Mouse (Mus musculus): ENCODE measurements around the gene Kcnd3.
"Not testable (repeated sequence)": the region's sequence is repeated elsewhere in the genome, so short reads cannot be mapped to it uniquely, and the experiment has no call there.

Gene Kcnd3

GRCm38 (mm10) chr3:105697148-105697441 is 245.0 kb downstream of the Kcnd3 start:
- no peak for DNase-seq (ENCODE audit: low spot score in 2 of 2)

GRCm38 (mm10) chr3:105698311-105698710 is 246.2 kb downstream of the Kcnd3 start:
- peak in 1 of 2 experiments; percentile 4 for DNase-seq (ENCODE audit: low spot score in 2 of 2)

- DNase-seq (ENCODE audit: low spot score in 2 of 2) = peak in 1 of 2 experiments; percentile 15
Observed at GRCm38 (mm10) chr3:105699241-105699933, 247.3 kb downstream of the Kcnd3 start.

GRCm38 (mm10) chr3:105700786-105701185 is 248.7 kb downstream of the Kcnd3 start:
- not testable (repeated sequence) for DNase-seq (ENCODE audit: low spot score in 2 of 2)

- DNase-seq (ENCODE audit: low spot score in 2 of 2) = no peak
Observed at GRCm38 (mm10) chr3:105701399-105701798, 249.3 kb downstream of the Kcnd3 start.

GRCm38 (mm10) chr3:105703571-105703970 is 251.4 kb downstream of the Kcnd3 start:
- peak in 1 of 2 experiments; percentile 23 for DNase-seq (ENCODE audit: low spot score in 2 of 2)

GRCm38 (mm10) chr3:105704031-105705008 is 252.2 kb downstream of the Kcnd3 start, which contains the start of gene Inka2:
Inka2 (plus strand) TSS chr3:105704599.
- DNase-seq (ENCODE audit: low spot score in 2 of 2) = peak; percentile 92

- DNase-seq (ENCODE audit: low spot score in 2 of 2) = peak; percentile 91
Observed at GRCm38 (mm10) chr3:105705061-105705549, 253.0 kb downstream of the Kcnd3 start.

- no peak for DNase-seq (ENCODE audit: low spot score in 2 of 2)
Observed at GRCm38 (mm10) chr3:105705561-105705960, 253.4 kb downstream of the Kcnd3 start.

- peak; percentile 68 to 74 for DNase-seq (ENCODE audit: low spot score in 2 of 2)
Observed at GRCm38 (mm10) chr3:105706366-105707020, 254.4 kb downstream of the Kcnd3 start.

- no peak for DNase-seq (ENCODE audit: low spot score in 2 of 2)
Observed at GRCm38 (mm10) chr3:105707590-105707989, 255.5 kb downstream of the Kcnd3 start.

GRCm38 (mm10) chr3:105710246-105710645 is 258.1 kb downstream of the Kcnd3 start:
- peak; percentile 84 to 86 for DNase-seq (ENCODE audit: low spot score in 2 of 2)

- DNase-seq (ENCODE audit: low spot score in 2 of 2) = peak in 1 of 2 experiments; percentile 40
Observed at GRCm38 (mm10) chr3:105711741-105712140, 259.6 kb downstream of the Kcnd3 start.

GRCm38 (mm10) chr3:105712827-105713226 is 260.7 kb downstream of the Kcnd3 start:
- DNase-seq (ENCODE audit: low spot score in 2 of 2) = no peak

- no peak for DNase-seq (ENCODE audit: low spot score in 2 of 2)
Observed at GRCm38 (mm10) chr3:105714091-105714819, 262.1 kb downstream of the Kcnd3 start.

- DNase-seq (ENCODE audit: low spot score in 2 of 2) = no peak
Observed at GRCm38 (mm10) chr3:105714820-105715167, 262.7 kb downstream of the Kcnd3 start.

- peak in 1 of 2 experiments; percentile 55 for DNase-seq (ENCODE audit: low spot score in 2 of 2)
Observed at GRCm38 (mm10) chr3:105716353-105717000, 264.3 kb downstream of the Kcnd3 start.

GRCm38 (mm10) chr3:105717856-105718555 is 265.9 kb downstream of the Kcnd3 start:
- peak in 1 of 2 experiments; percentile 43 for DNase-seq (ENCODE audit: low spot score in 2 of 2)

GRCm38 (mm10) chr3:105718746-105719145 is 266.6 kb downstream of the Kcnd3 start:
- peak in 1 of 2 experiments; percentile 31 for DNase-seq (ENCODE audit: low spot score in 2 of 2)

GRCm38 (mm10) chr3:105719979-105720378 is 267.8 kb downstream of the Kcnd3 start:
- DNase-seq (ENCODE audit: low spot score in 2 of 2) = no peak

All from right cerebral cortex, postnatal 10 days (tissue).